Mouse (Mus musculus): Measurements from ENCODE around the gene Olfr1232. TPM values are rescaled to one million over a fixed set of nuclear protein-coding genes. Genes with fewer than 3 reads are reported as not detected.

Gene Olfr1232
- polyA plus RNA-seq (2014; fragmentation: Nextera tagmentation; extraction: Ambion mirVana): not detected in 2 replicates

- Histone ChIP-seq H3K4me3 (ENCODE audit: low read depth, low read length) (no peak within 1 kb of the TSS), H3K4me2 (ENCODE audit: low read depth) (no peak within 1 kb of the TSS), H3K27me3 (ENCODE audit: control insufficient read depth, insufficient read depth, low read length) (no peaks in the 10 kb centered on the region), H3K27ac (ENCODE audit: low read depth, low read length) (no peak within 1 kb of the TSS), H3K36me3 (ENCODE audit: control insufficient read depth, insufficient read depth, low read length) (no peaks in the 10 kb centered on the region), H3K9ac (ENCODE audit: low read length) (no peak within 1 kb of the TSS), H3K9me3 (ENCODE audit: control insufficient read depth, low read length) (no peaks in the 10 kb centered on the region), H3K4me1 (ENCODE audit: control insufficient read depth, insufficient read depth, low read length) (no peaks in the 10 kb centered on the region)
- ATAC-seq (ENCODE audit: insufficient read depth, low FRiP score, low TSS enrichment) (no peak), DNase-seq (ENCODE audit: low spot score) (no peak)
Observed at GRCm38 (mm10) chr2:89329575-89329974, at the start of gene Olfr1232. Gene Olfr1232 (minus strand): TSS chr2:89329675.

DNA sequence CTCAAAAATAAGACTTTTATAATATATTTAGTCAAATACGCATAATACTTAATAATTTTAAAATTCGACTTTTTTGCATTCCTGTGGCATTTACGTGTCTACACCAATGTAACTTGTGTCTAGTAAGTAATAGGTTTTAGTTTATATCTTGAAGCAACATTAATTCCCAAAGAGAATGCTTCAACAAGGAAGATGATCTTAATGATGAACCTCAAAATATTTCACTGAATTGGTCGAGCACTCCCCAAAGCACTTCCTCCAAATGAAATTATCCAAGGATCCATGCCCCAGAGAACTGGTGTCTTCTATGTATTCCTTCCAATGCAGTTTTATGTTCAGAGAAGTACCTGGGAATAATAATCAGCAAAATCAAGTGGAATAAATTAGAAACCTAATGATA is 35.3 kb upstream of the Olfr1232 start, which contains the start of gene Olfr1234:
TSS of gene Olfr1234 (minus strand) at position 101 of the 400 bp plus-strand sequence.
- DNase-seq (ENCODE audit: low spot score) (no peak), ATAC-seq (ENCODE audit: insufficient read depth, low FRiP score, low TSS enrichment) (no peak)
- no peaks in the 10 kb centered on the region for H3K9me3 ChIP-seq (ENCODE audit: control insufficient read depth, low read length)
- no peak within 1 kb of the TSS for H3K9ac ChIP-seq (ENCODE audit: low read length)
- H3K4me1 ChIP-seq (ENCODE audit: control insufficient read depth, insufficient read depth, low read length): no peaks in the 10 kb centered on the region
- no peak within 1 kb of the TSS for H3K4me3 ChIP-seq (ENCODE audit: low read depth, low read length)
- H3K27me3 ChIP-seq (ENCODE audit: control insufficient read depth, insufficient read depth, low read length): no peaks in the 10 kb centered on the region
- no peaks in the 10 kb centered on the region for H3K36me3 ChIP-seq (ENCODE audit: control insufficient read depth, insufficient read depth, low read length)
- 90% methylated on average over 4 of the region's 4 CpGs for WGBS
- no peak within 1 kb of the TSS for H3K4me2 ChIP-seq (ENCODE audit: low read depth)
- H3K27ac ChIP-seq (ENCODE audit: low read depth, low read length): no peak within 1 kb of the TSS

DNA sequence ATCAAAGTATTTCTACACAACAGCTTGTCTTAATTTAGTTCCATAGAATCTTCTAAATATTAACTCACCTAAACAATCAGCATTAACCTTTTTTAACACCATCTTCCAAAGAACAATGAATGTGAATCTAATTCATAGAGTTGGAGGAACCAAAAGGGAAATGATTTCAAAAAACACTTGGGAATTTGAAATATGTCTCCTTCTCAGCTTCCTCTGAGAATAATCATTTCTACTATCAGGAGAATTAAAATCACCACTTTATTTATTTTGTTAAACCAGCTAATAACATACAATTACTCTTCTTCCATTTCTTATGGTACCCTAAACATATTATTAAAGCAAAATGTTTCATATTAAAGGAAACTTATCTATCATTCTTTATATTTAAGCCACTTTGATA is 12.8 kb upstream of the Olfr1232 start, which contains the start of gene Olfr1233:
TSS of gene Olfr1233 (minus strand) at position 101 of the 400 bp plus-strand sequence.
- Histone ChIP-seq H3K4me3 (ENCODE audit: low read depth, low read length) (no peak within 1 kb of the TSS), H3K4me2 (ENCODE audit: low read depth) (no peak within 1 kb of the TSS), H3K27ac (ENCODE audit: low read depth, low read length) (no peak within 1 kb of the TSS), H3K36me3 (ENCODE audit: control insufficient read depth, insufficient read depth, low read length) (no peaks in the 10 kb centered on the region), H3K9ac (ENCODE audit: low read length) (no peak within 1 kb of the TSS), H3K4me1 (ENCODE audit: control insufficient read depth, insufficient read depth, low read length) (no peaks in the 10 kb centered on the region), H3K9me3 (ENCODE audit: control insufficient read depth, low read length) (no peaks in the 10 kb centered on the region), H3K27me3 (ENCODE audit: control insufficient read depth, insufficient read depth, low read length) (no peaks in the 10 kb centered on the region)
- ATAC-seq (ENCODE audit: insufficient read depth, low FRiP score, low TSS enrichment): no peak
- no peak for DNase-seq (ENCODE audit: low spot score)

DNA sequence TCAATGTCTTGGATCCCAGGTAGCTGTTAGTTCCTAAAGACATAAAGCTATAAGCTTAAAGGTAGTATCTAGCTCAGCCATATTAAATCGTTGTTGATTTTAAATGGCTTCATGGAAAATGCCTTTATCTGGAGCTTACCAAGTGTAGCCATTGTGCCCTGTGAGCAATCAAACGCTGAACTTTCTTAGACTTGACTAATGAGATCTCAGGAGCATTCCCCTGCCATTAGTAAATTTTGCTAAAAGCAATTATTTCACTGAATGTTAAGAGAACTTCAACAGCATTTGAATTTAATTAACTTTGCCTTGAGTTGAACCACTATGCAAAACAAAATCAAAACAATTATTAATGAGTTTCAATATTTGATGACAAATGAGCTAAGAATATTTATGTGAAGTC is 22.5 kb downstream of the Olfr1232 start, which contains the start of gene Olfr1231:
TSS of gene Olfr1231 (minus strand) at position 101 of the 400 bp plus-strand sequence.
- Histone ChIP-seq H3K9me3 (ENCODE audit: control insufficient read depth, low read length) (no peaks in the 10 kb centered on the region), H3K36me3 (ENCODE audit: control insufficient read depth, insufficient read depth, low read length) (no peaks in the 10 kb centered on the region), H3K4me1 (ENCODE audit: control insufficient read depth, insufficient read depth, low read length) (no peaks in the 10 kb centered on the region), H3K27ac (ENCODE audit: low read depth, low read length) (no peak within 1 kb of the TSS), H3K4me2 (ENCODE audit: low read depth) (no peak within 1 kb of the TSS), H3K9ac (ENCODE audit: low read length) (no peak within 1 kb of the TSS), H3K4me3 (ENCODE audit: low read depth, low read length) (no peak within 1 kb of the TSS), H3K27me3 (ENCODE audit: control insufficient read depth, insufficient read depth, low read length) (no peaks in the 10 kb centered on the region)
- DNase-seq (ENCODE audit: low spot score) (no peak), ATAC-seq (ENCODE audit: insufficient read depth, low FRiP score, low TSS enrichment) (no peak)
- WGBS: 83% methylated on average over 2 of the region's 2 CpGs

DNA sequence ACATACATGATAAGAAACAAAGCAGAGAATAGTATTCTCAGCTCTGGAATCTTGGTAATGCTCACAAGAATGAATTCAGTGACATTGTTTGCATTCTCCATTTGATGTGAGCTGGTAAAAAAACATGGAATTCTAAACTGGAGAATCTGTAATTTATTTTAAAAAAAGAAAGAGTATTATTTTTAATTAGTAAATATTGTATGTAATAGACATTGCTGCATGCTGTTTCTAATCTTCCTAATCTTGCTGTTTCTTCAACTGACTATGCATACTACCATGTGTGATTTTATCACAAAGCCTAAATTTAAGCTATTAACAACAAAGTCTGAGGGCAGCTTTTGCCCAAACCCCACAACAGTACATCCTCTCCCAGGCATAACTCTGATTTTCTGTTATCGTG is 32.3 kb downstream of the Olfr1232 start, which contains the start of gene Olfr1230:
TSS of gene Olfr1230 (minus strand) at position 101 of the 400 bp plus-strand sequence.
- WGBS: 93% methylated on average over 1 of the region's 1 CpGs

GRCm38 (mm10) chr2:89287914-89288313 is 41.6 kb downstream of the Olfr1232 start, which contains the start of gene Olfr1229:
Gene Olfr1229 (minus strand): TSS chr2:89288014.
- Histone ChIP-seq H3K36me3 (ENCODE audit: control insufficient read depth, insufficient read depth, low read length) (no peaks in the 10 kb centered on the region), H3K9ac (ENCODE audit: low read length) (no peak within 1 kb of the TSS), H3K27me3 (ENCODE audit: control insufficient read depth, insufficient read depth, low read length) (no peaks in the 10 kb centered on the region), H3K27ac (ENCODE audit: low read depth, low read length) (no peak within 1 kb of the TSS), H3K9me3 (ENCODE audit: control insufficient read depth, low read length) (no peaks in the 10 kb centered on the region), H3K4me3 (ENCODE audit: low read depth, low read length) (no peak within 1 kb of the TSS), H3K4me2 (ENCODE audit: low read depth) (no peak within 1 kb of the TSS), H3K4me1 (ENCODE audit: control insufficient read depth, insufficient read depth, low read length) (no peaks in the 10 kb centered on the region)
- WGBS: 84% methylated on average over 2 of the region's 2 CpGs
- DNase-seq (ENCODE audit: low spot score): no peak
- ATAC-seq (ENCODE audit: insufficient read depth, low FRiP score, low TSS enrichment): no peak

More for the DNA sequence above, 32.3 kb downstream of the Olfr1232 start, which contains the start of gene Olfr1230:
- H3K9me3 ChIP-seq (ENCODE audit: control insufficient read depth, low read length): no peaks in the 10 kb centered on the region
- DNase-seq (ENCODE audit: low spot score): no peak
- H3K27me3 ChIP-seq (ENCODE audit: control insufficient read depth, insufficient read depth, low read length): no peaks in the 10 kb centered on the region
- H3K4me2 ChIP-seq (ENCODE audit: low read depth): no peak within 1 kb of the TSS
- H3K9ac ChIP-seq (ENCODE audit: low read length): no peak within 1 kb of the TSS
- H3K4me1 ChIP-seq (ENCODE audit: control insufficient read depth, insufficient read depth, low read length): no peaks in the 10 kb centered on the region
- H3K4me3 ChIP-seq (ENCODE audit: low read depth, low read length): no peak within 1 kb of the TSS
- ATAC-seq (ENCODE audit: insufficient read depth, low FRiP score, low TSS enrichment): no peak
- no peak within 1 kb of the TSS for H3K27ac ChIP-seq (ENCODE audit: low read depth, low read length)
- no peaks in the 10 kb centered on the region for H3K36me3 ChIP-seq (ENCODE audit: control insufficient read depth, insufficient read depth, low read length)

Other genes starting within 250 kb of the Olfr1232 start
- not detected in 2 replicates for gene Olfr1219, start 246.2 kb downstream of the Olfr1232 start, polyA plus RNA-seq (2014; fragmentation: Nextera tagmentation; extraction: Ambion mirVana)
- not detected in 2 replicates for gene Olfr1220, start 222.8 kb downstream of the Olfr1232 start, polyA plus RNA-seq (2014; fragmentation: Nextera tagmentation; extraction: Ambion mirVana)
- not detected in 2 replicates for gene Olfr1221, start 212.4 kb downstream of the Olfr1232 start, polyA plus RNA-seq (2014; fragmentation: Nextera tagmentation; extraction: Ambion mirVana)
- gene Olfr1222, start 196.6 kb downstream of the Olfr1232 start, polyA plus RNA-seq (2014; fragmentation: Nextera tagmentation; extraction: Ambion mirVana): not detected in 2 replicates
- not detected in 2 replicates for gene Olfr1223, start 178.1 kb downstream of the Olfr1232 start, polyA plus RNA-seq (2014; fragmentation: Nextera tagmentation; extraction: Ambion mirVana)
- gene Olfr1224-ps1, start 165.6 kb downstream of the Olfr1232 start, polyA plus RNA-seq (2014; fragmentation: Nextera tagmentation; extraction: Ambion mirVana): not detected in 2 replicates
- not detected in 2 replicates for gene Olfr1225, start 155.0 kb downstream of the Olfr1232 start, polyA plus RNA-seq (2014; fragmentation: Nextera tagmentation; extraction: Ambion mirVana)
- not detected in 2 replicates for gene Olfr1226, start 129.6 kb downstream of the Olfr1232 start, polyA plus RNA-seq (2014; fragmentation: Nextera tagmentation; extraction: Ambion mirVana)
- not detected in 2 replicates for gene Olfr1228, start 75.6 kb downstream of the Olfr1232 start, polyA plus RNA-seq (2014; fragmentation: Nextera tagmentation; extraction: Ambion mirVana)
- not detected in 2 replicates for gene Olfr1229, start 41.7 kb downstream of the Olfr1232 start, polyA plus RNA-seq (2014; fragmentation: Nextera tagmentation; extraction: Ambion mirVana)
- not detected in 2 replicates for gene Olfr1230, start 32.4 kb downstream of the Olfr1232 start, polyA plus RNA-seq (2014; fragmentation: Nextera tagmentation; extraction: Ambion mirVana)
- gene Olfr1231, start 22.6 kb downstream of the Olfr1232 start, polyA plus RNA-seq (2014; fragmentation: Nextera tagmentation; extraction: Ambion mirVana): not detected in 2 replicates
- gene Olfr1233, start 12.7 kb upstream of the Olfr1232 start, polyA plus RNA-seq (2014; fragmentation: Nextera tagmentation; extraction: Ambion mirVana): not detected in 2 replicates
- not detected in 2 replicates for gene Olfr1234, start 35.2 kb upstream of the Olfr1232 start, polyA plus RNA-seq (2014; fragmentation: Nextera tagmentation; extraction: Ambion mirVana)
- not detected in 2 replicates for gene Olfr1238, start 80.0 kb upstream of the Olfr1232 start, polyA plus RNA-seq (2014; fragmentation: Nextera tagmentation; extraction: Ambion mirVana)
- gene Olfr1239, start 90.7 kb upstream of the Olfr1232 start, polyA plus RNA-seq (2014; fragmentation: Nextera tagmentation; extraction: Ambion mirVana): not detected in 2 replicates
- gene Olfr1240, start 113.3 kb upstream of the Olfr1232 start, polyA plus RNA-seq (2014; fragmentation: Nextera tagmentation; extraction: Ambion mirVana): not detected in 2 replicates
- not detected in 2 replicates for gene Olfr1241, start 157.5 kb upstream of the Olfr1232 start, polyA plus RNA-seq (2014; fragmentation: Nextera tagmentation; extraction: Ambion mirVana)
- gene Olfr1242, start 168.7 kb upstream of the Olfr1232 start, polyA plus RNA-seq (2014; fragmentation: Nextera tagmentation; extraction: Ambion mirVana): not detected in 2 replicates
- not detected in 2 replicates for gene Olfr1243, start 201.8 kb upstream of the Olfr1232 start, polyA plus RNA-seq (2014; fragmentation: Nextera tagmentation; extraction: Ambion mirVana)
- not detected in 2 replicates for gene Olfr1245, start 248.8 kb upstream of the Olfr1232 start, polyA plus RNA-seq (2014; fragmentation: Nextera tagmentation; extraction: Ambion mirVana)

All from neural tube, embryonic 11.5 days (tissue).